Mouse (Mus musculus): ENCODE measurements around the gene Enpp7.

Enpp7 gene

DNA sequence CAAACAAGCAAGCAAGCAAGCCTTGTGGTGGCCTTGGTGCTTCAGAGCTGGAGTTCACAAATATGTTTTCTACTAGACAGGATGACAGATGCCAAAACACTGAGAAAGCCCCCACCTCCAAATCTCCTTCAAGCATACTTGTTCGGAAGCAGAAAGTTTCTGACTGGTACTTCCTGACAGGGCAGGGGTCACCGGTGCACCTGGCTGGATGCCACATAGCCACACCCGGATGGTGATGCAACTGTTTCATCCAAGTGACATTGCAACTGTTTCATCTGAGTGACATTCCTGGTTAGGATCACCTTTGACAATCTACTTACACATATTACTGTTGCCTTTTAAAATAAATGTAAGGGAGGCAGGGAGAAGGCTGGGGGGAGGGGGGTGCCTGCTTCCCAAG, 9.2 kb downstream of the Enpp7 start:
- no peak for DNase-seq (ENCODE audit: extremely low read depth, low read depth)

DNA sequence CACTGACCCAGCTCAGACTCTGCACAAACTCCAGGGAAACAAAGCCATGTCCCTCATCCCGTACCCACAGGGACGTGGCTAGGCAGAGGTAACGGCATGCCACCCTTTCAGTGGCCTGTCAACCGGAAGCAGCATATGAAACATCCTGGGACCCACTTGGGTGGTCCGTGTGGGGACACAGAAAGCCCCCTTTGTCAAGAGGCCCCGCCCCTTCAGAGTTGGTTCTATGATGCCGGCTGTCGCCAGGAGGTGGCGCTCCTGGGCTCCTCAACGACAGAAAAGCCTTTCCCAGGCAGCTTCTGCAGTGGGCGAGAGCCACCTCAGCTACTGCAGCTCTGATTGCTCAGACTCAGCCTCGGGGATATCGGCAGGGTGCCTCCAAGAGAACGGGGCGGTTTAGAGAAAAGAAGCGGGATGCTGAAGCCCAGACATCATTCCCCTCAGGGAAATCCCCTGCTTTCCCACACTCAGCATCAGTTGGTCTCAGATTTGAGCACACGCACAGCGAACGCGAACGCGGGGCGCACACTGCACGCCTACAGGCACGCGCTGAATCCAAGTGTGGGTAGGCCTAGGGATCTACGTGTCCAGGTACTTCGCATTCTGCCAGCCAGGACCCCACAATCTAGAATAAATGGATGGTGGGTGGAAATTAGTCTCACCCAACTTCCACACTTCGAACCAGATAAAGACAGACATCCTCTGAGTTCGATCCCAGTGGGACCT, 10.7 kb downstream of the Enpp7 start:
- DNase-seq (ENCODE audit: extremely low read depth, low read depth) = no peak

DNA sequence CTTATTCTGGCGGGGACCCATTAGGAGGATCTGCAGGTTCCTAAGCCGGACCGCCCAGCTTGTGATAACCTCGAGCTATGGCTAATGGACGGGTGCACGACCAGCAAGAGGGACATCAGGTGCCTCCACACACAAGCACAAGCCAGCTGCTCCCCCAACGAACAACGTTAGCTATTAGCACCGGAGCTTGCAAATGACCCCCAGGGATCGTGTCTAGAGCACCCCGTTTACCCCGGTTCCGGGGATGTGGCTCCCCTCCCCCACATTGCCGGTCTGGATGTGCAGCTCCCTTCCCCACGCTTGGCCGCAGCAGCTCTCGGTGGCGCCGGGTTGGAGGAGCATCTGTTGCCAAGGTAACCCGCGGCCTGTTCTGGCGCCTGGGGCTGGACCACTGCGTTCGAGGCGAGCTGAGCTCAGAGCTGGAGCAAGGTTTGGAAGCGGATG, 11.4 kb downstream of the Enpp7 start:
- DNase-seq (ENCODE audit: extremely low read depth, low read depth) = no peak

GRCm38 (mm10) chr11:119000877-119001276, 12.9 kb downstream of the Enpp7 start:
- DNase-seq (ENCODE audit: extremely low read depth, low read depth) = no peak

DNA sequence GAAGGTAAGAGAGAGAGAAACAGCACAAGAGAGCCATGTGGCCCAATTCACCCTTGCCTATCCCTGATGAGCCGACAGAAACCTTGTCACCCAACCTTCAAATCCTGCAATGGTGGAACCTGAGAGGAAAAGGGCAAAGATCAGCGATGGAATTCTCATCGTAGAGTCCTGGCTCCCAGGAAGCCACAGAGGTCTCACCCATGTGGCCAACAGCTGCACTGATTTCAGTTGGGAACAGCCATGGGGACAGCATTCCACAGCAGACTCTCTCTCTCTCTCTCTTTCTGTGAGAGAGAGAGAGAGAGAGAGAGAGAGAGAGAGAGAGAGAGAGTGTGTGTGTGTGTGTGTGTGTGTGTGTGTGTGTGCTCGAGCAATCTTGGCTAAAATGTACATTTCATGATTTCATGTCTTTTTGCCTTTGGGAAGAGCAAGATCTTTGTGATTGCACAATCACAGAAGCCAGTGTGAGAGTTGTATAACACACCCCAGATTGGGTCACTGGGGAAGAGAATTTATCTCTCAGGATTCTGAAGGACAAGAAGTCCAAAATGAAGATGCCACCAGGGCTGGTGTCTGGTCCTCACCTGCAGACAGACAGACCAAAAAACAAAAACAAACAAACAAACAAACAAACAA, 13.6 kb downstream of the Enpp7 start:
- no peak for DNase-seq (ENCODE audit: extremely low read depth, low read depth)

- DNase-seq (ENCODE audit: extremely low read depth, low read depth) = no peak
These were observed 17.7 kb downstream of the Enpp7 start for GRCm38 (mm10) chr11:119005547-119006275.

DNA sequence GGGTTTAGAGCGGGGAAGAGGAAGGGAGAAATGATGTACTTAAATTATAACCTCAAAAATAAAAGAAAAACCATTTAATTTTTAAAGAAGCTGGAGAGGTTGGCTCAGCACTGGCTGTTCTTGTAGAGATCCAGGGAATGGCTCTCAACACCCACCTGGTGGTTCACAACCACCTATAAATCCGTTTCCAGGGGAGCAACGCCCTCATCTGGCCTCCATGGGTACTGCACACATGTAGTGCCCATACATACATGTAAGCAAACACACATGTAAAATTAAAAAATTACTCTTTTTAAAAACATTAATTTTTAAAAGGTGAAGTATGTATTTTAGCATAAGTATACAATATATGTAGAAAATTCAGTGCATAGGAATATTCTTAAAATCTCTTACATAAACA, 18.5 kb downstream of the Enpp7 start:
- no peak for DNase-seq (ENCODE audit: extremely low read depth, low read depth)

- no peak for DNase-seq (ENCODE audit: extremely low read depth, low read depth)
These were observed 19.8 kb downstream of the Enpp7 start for GRCm38 (mm10) chr11:119007461-119008456.

- DNase-seq (ENCODE audit: extremely low read depth, low read depth) = no peak
These were observed 26.5 kb downstream of the Enpp7 start for GRCm38 (mm10) chr11:119014455-119014854.

GRCm38 (mm10) chr11:119017506-119017905, 29.5 kb downstream of the Enpp7 start:
- DNase-seq (ENCODE audit: extremely low read depth, low read depth) = no peak

DNA sequence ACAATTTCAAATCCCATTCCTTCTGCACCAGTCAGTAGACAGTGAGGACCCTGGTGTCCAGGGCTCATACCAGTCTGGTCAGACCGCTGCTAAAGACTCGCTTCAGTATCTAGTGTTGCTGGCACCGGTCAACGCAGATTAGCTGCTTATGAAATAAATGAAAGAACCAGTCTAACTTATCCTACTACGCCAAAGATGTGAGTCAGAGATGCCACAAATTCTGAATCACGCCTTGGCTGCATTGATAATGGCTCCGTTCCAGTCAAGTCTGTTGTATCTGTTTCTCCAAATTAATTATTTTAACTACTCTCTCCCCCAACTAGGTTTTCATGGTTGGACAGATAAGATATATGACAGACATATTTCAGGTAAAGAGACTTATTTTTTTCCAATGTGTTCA, 33.2 kb downstream of the Enpp7 start:
- DNase-seq (ENCODE audit: extremely low read depth, low read depth) = no peak

DNA sequence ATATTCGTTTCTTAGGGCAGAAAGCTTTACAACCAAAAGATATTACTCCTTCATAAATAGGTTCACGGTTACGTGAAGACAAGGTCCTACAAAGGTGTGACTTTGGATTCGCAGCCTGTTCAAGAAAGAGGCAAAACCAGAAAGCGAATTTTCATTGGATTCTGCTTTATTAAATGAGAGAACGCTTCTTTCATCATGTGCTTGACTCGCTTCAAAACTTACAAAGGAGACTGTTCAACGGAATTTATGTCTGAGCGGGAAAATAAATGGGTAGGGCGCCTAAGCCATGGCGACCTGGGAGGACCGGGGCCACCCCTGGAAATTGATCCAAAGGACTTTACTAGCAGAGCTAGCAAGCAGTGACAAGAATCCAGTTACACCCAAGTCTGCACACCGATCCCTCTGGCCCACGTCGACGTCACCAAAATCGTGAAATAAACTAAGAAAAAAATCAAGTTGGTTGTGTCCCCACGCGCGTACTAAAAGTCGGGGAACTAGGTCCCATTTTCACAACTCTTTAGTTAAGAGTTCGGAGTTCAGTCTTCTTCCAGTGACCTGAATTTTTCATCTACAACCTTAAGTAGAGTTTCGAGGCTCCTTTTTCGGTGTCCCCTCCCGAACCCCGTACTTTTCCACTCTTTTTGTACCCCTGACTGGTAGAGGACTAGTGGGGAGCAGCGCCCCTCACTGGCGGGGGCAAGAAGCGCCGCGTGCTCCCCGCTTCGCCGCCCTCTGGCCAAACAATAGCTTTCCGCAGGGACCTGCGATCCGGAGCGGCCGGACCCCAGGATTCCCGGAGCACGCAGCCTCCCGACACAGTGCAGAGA, 34.3 kb downstream of the Enpp7 start:
- no peak for DNase-seq (ENCODE audit: extremely low read depth, low read depth)

DNA sequence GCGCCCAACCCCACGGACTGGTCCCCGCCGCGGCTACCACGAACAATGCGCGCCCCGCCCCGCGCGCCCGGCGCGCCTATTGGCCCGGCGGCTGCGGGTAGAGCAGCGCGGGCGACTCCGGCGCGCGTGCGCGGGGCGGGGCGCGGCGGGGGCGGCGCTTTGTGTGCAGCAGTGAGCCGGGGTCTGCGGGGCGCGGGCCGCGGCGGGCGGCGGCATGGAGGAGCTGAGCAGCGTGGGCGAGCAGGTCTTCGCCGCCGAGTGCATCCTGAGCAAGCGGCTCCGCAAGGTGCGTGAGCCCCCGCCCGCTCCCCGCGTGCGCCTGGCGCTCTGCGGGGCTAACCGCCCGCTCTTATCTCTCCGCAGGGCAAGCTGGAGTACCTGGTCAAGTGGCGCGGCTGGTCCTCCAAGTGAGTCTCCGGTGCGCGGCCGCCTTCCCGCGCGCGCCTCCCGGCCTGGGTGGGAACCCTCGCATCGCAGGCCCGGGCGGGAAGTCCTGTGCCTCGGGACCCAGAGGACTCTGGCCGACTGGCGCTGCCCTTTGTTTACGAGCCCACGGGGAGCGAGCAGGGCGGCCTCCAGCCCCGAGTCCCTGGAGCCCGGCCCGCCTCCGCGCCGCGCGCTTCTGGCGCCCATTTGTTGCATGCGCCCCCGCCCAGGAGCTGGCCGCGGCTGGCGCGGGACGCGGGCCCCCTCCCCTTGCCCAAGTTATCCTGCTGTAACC, 35.1 kb downstream of the Enpp7 start, which contains the start of gene Cbx2:
Gene Cbx2 (plus strand): TSS at position 68 of the 721 bp plus-strand sequence.
- DNase-seq (ENCODE audit: extremely low read depth, low read depth) = no peak

GRCm38 (mm10) chr11:119023616-119023980, 35.6 kb downstream of the Enpp7 start:
- no peak for DNase-seq (ENCODE audit: extremely low read depth, low read depth)

DNA sequence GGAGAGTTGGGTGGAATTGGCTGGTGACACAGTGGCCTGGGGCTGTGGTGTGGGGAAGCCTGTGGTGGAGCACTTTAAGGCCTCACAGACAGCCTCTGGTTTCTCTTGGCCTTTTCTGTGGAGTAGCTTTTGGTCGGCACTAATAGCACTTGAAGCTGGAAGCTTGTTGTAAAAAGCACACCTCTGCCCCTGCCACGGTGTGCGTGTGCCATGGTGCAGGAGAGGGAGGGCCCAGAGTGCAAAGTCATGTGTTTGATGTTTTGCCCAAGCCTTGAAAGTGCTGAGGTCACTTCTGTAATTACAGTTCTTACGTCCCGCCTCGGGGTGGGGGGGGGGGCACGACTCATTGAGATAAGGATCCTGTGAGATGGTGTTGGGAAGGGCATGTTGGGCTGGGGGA, 36.3 kb downstream of the Enpp7 start:
- DNase-seq (ENCODE audit: extremely low read depth, low read depth) = no peak

- no peak for DNase-seq (ENCODE audit: extremely low read depth, low read depth)
These were observed 38.2 kb downstream of the Enpp7 start for GRCm38 (mm10) chr11:119026203-119026602.

DNA sequence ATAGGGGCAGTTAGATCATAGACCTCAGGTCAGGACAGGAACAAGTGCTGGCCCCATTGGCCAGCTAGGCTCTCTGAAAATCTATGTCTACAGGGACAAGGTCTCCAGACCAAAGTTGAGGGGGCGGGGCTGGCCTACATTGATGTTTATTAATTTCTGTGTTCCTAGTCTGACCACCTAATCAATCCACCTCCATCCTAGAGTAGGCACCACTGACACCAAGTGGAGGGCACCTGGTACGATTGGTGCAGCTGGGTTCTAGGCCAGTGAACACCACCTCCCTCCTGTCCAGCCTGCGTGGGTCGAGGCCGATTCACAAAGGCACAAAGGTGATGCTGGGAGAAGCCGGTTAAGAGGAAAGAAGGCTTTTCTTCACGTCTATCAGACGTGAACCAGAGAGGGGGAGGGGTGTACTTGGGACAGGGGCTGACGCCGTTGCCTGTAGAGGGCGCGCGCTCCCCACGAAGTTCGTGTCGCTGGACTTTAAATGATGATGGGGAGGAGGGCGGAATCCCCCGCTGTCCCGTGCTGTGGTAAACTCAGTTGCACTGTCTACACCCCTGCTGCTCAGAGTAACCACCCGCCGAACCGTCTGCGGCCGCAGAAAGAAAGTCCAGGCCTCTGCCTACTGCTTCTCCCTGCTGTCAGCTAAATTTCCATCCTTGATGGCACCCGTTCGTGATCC, 46.0 kb downstream of the Enpp7 start:
- DNase-seq (ENCODE audit: extremely low read depth, low read depth) = no peak

DNA sequence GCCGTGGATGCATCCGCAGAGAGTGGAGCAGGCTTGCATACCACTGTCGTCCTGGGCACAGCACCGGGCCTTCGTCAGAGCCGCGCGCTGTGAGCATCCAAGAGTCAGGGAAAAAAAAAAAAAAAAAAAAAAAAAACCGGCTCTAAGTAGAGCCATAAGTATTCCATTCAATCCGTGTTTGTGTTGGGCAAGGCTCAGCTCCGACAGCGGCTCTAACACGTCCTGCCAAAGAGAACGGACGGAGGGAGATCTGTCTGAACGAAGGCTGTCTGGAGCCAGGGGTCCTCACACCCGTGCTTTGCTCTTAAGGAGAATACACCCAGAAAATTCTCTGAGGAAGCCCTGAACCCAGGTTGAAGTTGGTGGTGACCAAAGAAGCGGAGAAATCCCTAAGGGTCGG, 46.6 kb downstream of the Enpp7 start:
- no peak for DNase-seq (ENCODE audit: extremely low read depth, low read depth)

DNA sequence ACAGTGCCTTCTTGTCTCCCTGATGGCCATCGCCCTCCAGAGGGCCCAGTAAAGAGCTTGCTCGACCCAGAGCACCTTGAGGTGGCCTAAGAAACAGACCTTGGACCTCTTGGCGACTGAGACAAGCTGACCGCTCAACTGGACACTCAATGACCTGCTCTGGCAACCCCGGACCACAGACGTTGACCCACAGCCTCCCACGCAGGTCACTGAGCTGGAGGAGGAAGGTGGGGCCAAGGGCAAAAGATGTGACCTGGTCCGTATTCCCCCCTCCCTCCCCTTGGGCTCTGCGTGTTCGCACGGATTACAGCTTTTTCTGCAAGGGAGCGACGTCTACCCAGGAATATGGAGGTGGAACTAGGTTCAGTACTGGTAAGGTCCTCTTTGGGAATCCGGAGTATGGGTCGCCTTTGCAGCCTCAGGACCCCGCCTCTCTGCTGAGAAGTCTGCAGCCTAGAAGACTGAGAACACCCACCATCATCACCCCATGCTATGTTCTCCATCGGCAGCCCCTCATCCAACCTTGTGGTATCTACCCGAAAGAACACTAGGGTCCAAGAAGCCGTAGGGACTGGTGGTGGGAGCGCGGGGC, 47.2 kb downstream of the Enpp7 start:
- DNase-seq (ENCODE audit: extremely low read depth, low read depth) = no peak
